Mouse (Mus musculus): ENCODE results near the gene Vmn2r63.
"Not testable (repeated sequence)": the region's sequence is repeated elsewhere in the genome, so short reads cannot be mapped to it uniquely, and the experiment has no call there.

The Vmn2r63 gene

DNA sequence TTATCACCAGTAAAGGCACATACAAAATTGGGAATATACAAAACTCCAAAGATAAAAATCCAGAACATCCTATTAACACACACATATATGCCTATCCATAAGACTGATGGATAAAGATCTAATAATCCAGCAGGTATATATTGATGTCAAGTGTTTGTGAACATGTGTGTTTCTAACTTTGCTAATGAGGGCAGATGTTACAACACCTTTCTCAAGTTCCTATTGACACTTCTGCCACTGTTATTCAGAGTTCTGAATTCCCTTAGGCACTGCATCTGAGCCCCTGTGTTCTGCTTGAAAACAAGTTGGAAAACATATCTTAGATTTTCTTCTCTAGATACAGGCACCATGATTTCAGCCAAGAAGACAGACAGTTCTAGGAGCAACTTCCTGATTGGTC lies at the start of gene Vmn2r63:
Gene Vmn2r63 (minus strand): TSS at position 101 of the 400 bp plus-strand sequence.
- DNase-seq (ENCODE audit: low read depth, low spot score), result not testable (repeated sequence)

DNA sequence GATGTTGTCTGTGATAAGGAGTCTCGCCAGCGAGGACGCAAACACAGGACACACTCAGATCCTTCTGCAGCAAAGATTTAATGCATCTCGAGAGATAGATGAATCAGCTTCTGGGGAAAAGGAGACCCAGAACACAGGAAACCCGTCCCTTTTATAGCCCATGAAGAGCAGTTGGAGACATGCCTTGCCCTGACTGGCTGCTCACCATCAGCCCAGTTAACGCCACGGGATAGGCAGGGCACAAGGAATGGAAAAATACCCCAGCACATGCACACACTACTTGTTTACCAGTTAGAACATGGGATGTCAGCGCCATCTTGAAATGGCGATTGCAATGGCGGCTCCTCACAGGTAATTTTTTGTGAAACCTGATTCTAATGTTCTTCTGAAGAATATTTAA lies 47.1 kb upstream of the Vmn2r63 start:
- DNase-seq (ENCODE audit: low read depth, low spot score), result no peak

DNA sequence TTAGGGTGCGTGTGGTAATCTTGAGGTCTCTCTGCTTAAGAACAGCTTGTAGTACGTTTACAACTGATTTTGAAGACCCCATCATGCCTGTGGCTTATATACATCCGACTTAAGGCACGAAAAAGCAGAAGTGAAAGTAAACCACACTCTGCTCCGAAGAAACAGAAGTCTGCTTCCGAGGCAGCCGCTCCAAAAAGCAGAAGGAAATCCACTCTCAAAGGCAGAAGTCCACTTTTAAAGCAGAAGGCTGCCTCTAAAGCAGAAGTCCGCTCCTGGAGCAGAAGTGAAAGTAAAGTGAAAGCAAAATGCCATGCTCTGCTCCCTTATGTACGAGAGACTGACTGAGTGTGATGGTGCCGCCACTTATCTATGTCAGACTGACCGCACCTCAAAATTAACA lies 46.5 kb upstream of the Vmn2r63 start:
- DNase-seq (ENCODE audit: low read depth, low spot score), result no peak

GRCm38 (mm10) chr7:42965246-42965645 lies 31.6 kb upstream of the Vmn2r63 start:
- DNase-seq (ENCODE audit: low read depth, low spot score), result no peak

- DNase-seq (ENCODE audit: low read depth, low spot score), result not testable (repeated sequence)
Observed at GRCm38 (mm10) chr7:42898067-42898466, 35.6 kb downstream of the Vmn2r63 start.

- no peak for DNase-seq (ENCODE audit: low read depth, low spot score)
Observed at GRCm38 (mm10) chr7:42878090-42878489, 55.5 kb downstream of the Vmn2r63 start.

DNA sequence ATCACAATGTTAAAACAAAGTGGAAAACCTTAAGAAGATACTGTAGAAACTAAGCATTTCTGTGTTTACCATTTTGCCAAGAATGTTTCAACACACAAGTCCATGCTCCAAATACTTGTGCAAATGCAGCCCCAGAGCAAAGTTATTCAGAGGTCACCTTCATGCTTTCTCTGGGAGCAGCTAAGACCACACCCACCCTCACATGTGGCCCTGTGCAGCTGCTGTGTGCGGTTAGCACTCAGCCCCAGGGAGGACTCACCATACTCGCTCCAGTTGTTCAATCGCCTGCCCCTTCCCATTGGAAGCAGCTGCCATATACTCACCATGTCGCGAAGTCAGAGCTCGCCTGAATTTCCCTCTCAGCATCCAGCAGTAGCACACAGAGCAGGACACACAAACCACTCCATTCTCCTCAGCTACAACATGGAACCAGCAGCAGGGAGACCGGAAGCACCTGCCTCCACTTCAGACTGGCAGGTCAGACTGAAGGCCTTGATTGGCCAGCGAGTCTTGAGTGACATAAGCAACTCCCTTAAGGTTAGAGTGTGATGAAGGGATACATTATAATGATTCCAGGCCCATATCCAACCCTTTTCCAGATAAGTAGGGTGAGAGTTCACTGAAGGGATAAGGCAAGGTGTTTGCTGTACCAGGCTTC lies 66.7 kb downstream of the Vmn2r63 start, which contains the start of gene Gm2381:
Gene Gm2381 (minus strand): TSS at position 434 of the 658 bp plus-strand sequence.
- not testable (repeated sequence) for DNase-seq (ENCODE audit: low read depth, low spot score)

Data from retina, postnatal 7 days (tissue).